9 mouse cellular contexts compared by ENCODE assay signal in genomic region chr1:66895837-66896118, GRCm38 (mm10). TPM values are rescaled to one million over a fixed set of nuclear protein-coding genes. Genes with fewer than 3 reads are reported as not detected.
DNase-seq lines count a peak whose midpoint lies in the region; ATAC-seq lines count a peak whose summit lies in the region.
"Had no signal": no experiment of that assay in that cellular context is flagged by ENCODE, and none has a peak within 500 bp of the region (broad histone marks: within the 10 kb centered on the region; RNA-seq: fewer than 3 reads in every experiment).

No protein-coding gene starts in this region.

- peak; percentile 17 for DNase-seq in ovary, adult 18-20 months (ENCODE audit: low spot score)
- no peak for DNase-seq in ovary, postnatal 10 days (ENCODE audit: low spot score)
- DNase-seq in frontal cortex, postnatal 14 days (ENCODE audit: low spot score in 2 of 2), result peak; percentile 18 to 53
- peak; percentile 52 to 61 for DNase-seq in left cerebral cortex, postnatal 10 days (ENCODE audit: extremely low spot score in 1 of 2, low spot score in 2 of 2)
- peak; percentile 40 for DNase-seq in splenic B cell, adult 2 months (ENCODE audit: low read depth, low spot score)

- peak overlapping the region; percentile 34 for H3K4me2 ChIP-seq in intestine, embryonic 16.5 days (ENCODE audit: low read depth, low read length)

- peak; percentile 96 for ATAC-seq in intestine, embryonic 16.5 days
- ATAC-seq in megakaryocyte, adult 5-6 weeks (ENCODE audit: poor library complexity, severe bottlenecking), result peak; percentile 52

- H3K9ac ChIP-seq in intestine, embryonic 16.5 days (ENCODE audit: low read depth, low read length), result peak overlapping the region; percentile 8; the same call in 1 of the 2 replicates

- no peak overlapping the region; the same call in 1 of the 2 replicates for H3K27ac ChIP-seq in brown adipose tissue, adult 24 weeks (replicated peaks; ENCODE audit: low read depth, low read length)
- no peak overlapping the region for H3K27ac ChIP-seq in intestine, embryonic 16.5 days (ENCODE audit: low read length)

- no peaks in the 10 kb centered on the region for H3K27me3 ChIP-seq in intestine, embryonic 16.5 days (replicated peaks; ENCODE audit: control insufficient read depth, insufficient read depth, low read length)
- no peaks in the 10 kb centered on the region for H3K27me3 ChIP-seq in splenic B cell, adult 2 months (ENCODE audit: control insufficient read depth, insufficient read depth, low read length, poor library complexity, severe bottlenecking)

- H3K4me1 ChIP-seq in brown adipose tissue, adult 24 weeks (ENCODE audit: control insufficient read depth, insufficient read depth, insufficient read length, low read length), result no peaks in the 10 kb centered on the region
- H3K4me1 ChIP-seq in intestine, embryonic 16.5 days (ENCODE audit: control insufficient read depth, insufficient read depth, low read length), result peaks cover 11% of the 10 kb centered on the region

- peak overlapping the region; percentile 35 for H3K4me3 ChIP-seq in brown adipose tissue, adult 24 weeks (ENCODE audit: insufficient read depth, low read depth, low read length)
- no peak overlapping the region; the same call in 1 of the 2 replicates for H3K4me3 ChIP-seq in intestine, embryonic 16.5 days (ENCODE audit: low read length)

- no peaks in the 10 kb centered on the region for H3K9me3 ChIP-seq in intestine, embryonic 16.5 days (ENCODE audit: control insufficient read depth, low read length)

- intact Hi-C loops in left cerebral cortex, postnatal 10 days (cut with DNase I), result loop anchor here (2.0 kb wide), 1 partner anchor 97 kb away; no protein-coding TSS in a partner anchor

- no peaks in the 10 kb centered on the region for H3K36me3 ChIP-seq in intestine, embryonic 16.5 days (ENCODE audit: control insufficient read depth, insufficient read depth, low read length)
- no peaks in the 10 kb centered on the region for H3K36me3 ChIP-seq in splenic B cell, adult 2 months (ENCODE audit: control insufficient read depth, insufficient read depth, low read length, poor library complexity, severe bottlenecking)

RNA-seq across cellular contexts. Expression of gene Acadl, which starts 32.7 kb away (rescaled TPM):
- 2,156 and 2,258 TPM in 2 replicates for polyA plus RNA-seq in brown adipose tissue, adult 24 weeks (2012; ENCODE audit: insufficient read depth, insufficient read length, missing spikeins)
- 309 and 355 TPM in 2 replicates for polyA plus RNA-seq in intestine, embryonic 16.5 days (2015; fragmentation: Nextera tagmentation; extraction: Ambion mirVana)
- 10 to 100 TPM; 28.5 to 29.4 TPM for total RNA-seq in left cerebral cortex, postnatal 10 days (2021)
- total RNA-seq in megakaryocyte, adult 5-6 weeks (2015), result 75.7 and 87.7 TPM in 2 replicates
- 54.4 and 62.6 TPM in 2 replicates for total RNA-seq in megakaryocyte, adult 5-6 weeks (2017)

RNA-seq across cellular contexts. Expression of gene Myl1, which starts 49.4 kb away (rescaled TPM):
- 425 and 601 TPM in 2 replicates for polyA plus RNA-seq in brown adipose tissue, adult 24 weeks (2012; ENCODE audit: insufficient read depth, insufficient read length, missing spikeins)
- 12.7 TPM in 2 replicates for polyA plus RNA-seq in intestine, embryonic 16.5 days (2015; fragmentation: Nextera tagmentation; extraction: Ambion mirVana)
- under 1 TPM in 1 of 2 experiments, not detected in 1; 0.88 TPM for total RNA-seq in left cerebral cortex, postnatal 10 days (2021)
- total RNA-seq in megakaryocyte, adult 5-6 weeks (2015), result not detected in 2 replicates
- total RNA-seq in megakaryocyte, adult 5-6 weeks (2017), result not detected in 2 replicates
- polyA plus RNA-seq: small intestine, adult 2 months had no signal
